Mouse (Mus musculus) C2C12 (cell line): ENCODE results near the gene Nol12. TPM values are rescaled to one million over a fixed set of nuclear protein-coding genes. Genes with fewer than 3 reads are reported as not detected.

Experiments used
- H3K27me3 ChIP-seq: one replicate; pipeline ENCODE4 v1.6.1; 2011; ENCODE audit not compliant: control insufficient read depth, insufficient read depth, insufficient read length
- H3K36me3 ChIP-seq: one replicate; pipeline ENCODE4 v1.6.1; 2011; ENCODE audit not compliant: control insufficient read depth, insufficient read depth
- H3K4me3 ChIP-seq: one replicate; pipeline ENCODE4 v1.5.1; 2011; ENCODE audit warnings: mild to moderate bottlenecking, control low read depth; ENCODE audit not compliant: poor library complexity, insufficient read depth, severe bottlenecking
- H3K79me2 ChIP-seq: one replicate; pipeline ENCODE4 v1.6.1; 2011; ENCODE audit not compliant: control insufficient read depth, insufficient read depth
- H3K79me3 ChIP-seq: one replicate; pipeline ENCODE4 v1.6.1; 2011; ENCODE audit warnings: low read depth, control low read depth
- H3ac ChIP-seq: one replicate; pipeline ENCODE3; 2011; ENCODE audit warnings: low read depth; ENCODE audit not compliant: control insufficient read depth, insufficient read length
- CEBPB ChIP-seq: IDR thresholded peaks from one replicate; pipeline ENCODE4 v1.6.1; 2011; ENCODE audit warnings: low read depth, mild to moderate bottlenecking, control low read depth, moderate library complexity
- CTCF ChIP-seq: IDR thresholded peaks from one replicate; pipeline ENCODE4 v1.5.1; 2011; ENCODE audit not compliant: control insufficient read depth, insufficient read depth, insufficient read length
- FOSL1 ChIP-seq: IDR thresholded peaks from one replicate; pipeline ENCODE4 v1.8.0; 2011; ENCODE audit warnings: mild to moderate bottlenecking, low read length; ENCODE audit not compliant: poor library complexity, insufficient read depth, severe bottlenecking
- MAX ChIP-seq: IDR thresholded peaks from one replicate; pipeline ENCODE4 v1.6.1; 2011; ENCODE audit warnings: mild to moderate bottlenecking, control low read depth
- MYOD1 ChIP-seq: IDR thresholded peaks from one replicate; pipeline ENCODE4 v1.6.1; 2011; ENCODE audit warnings: low read depth; ENCODE audit not compliant: control insufficient read depth, insufficient read length
- MYOG ChIP-seq: IDR thresholded peaks from one replicate; pipeline ENCODE4 v1.6.1; 2011; ENCODE audit not compliant: control insufficient read depth, insufficient read length; ENCODE audit errors: extremely low read depth
- USF1 ChIP-seq: IDR thresholded peaks from one replicate; pipeline ENCODE4 v1.6.1; 2011; ENCODE audit warnings: low read depth, mild to moderate bottlenecking, control low read depth, moderate library complexity
- polyA plus RNA-seq: library from polyadenylated mRNA; unstranded; fragments of >200 nt; fragmentation: generic; extraction: Trizol; gene quantifications from one replicate; pipeline ENCODE4 v1.2.1, GENCODE M21; 2012; ENCODE audit warnings: missing spikeins

Nol12 gene
- polyA plus RNA-seq, 1 experiment, result 108 TPM

GRCm38 (mm10) chr15:78948152-78948725, 13.5 kb downstream of the Nol12 start:
- Histone ChIP-seq H3K36me3 (no peaks in the 10 kb centered on the region), H3K27me3 (no peaks in the 10 kb centered on the region), H3K79me2 (no peaks in the 10 kb centered on the region), H3ac (peak overlapping the region; percentile 62), H3K79me3 (no peaks in the 10 kb centered on the region), H3K4me3 (peak overlapping the region; percentile 25)
- TF ChIP-seq MYOG, result no peak
- TF ChIP-seq CTCF, result no peak
- TF ChIP-seq CEBPB, result no peak
- no peak for TF ChIP-seq MYOD1
- TF ChIP-seq FOSL1, result no peak
- no peak for TF ChIP-seq USF1
- no peak for TF ChIP-seq MAX

- Histone ChIP-seq H3K79me2 (no peaks in the 10 kb centered on the region), H3K79me3 (no peaks in the 10 kb centered on the region), H3ac (no peak overlapping the region), H3K36me3 (no peaks in the 10 kb centered on the region), H3K4me3 (no peak overlapping the region), H3K27me3 (no peaks in the 10 kb centered on the region)
- TF ChIP-seq MAX, result no peak
- TF ChIP-seq FOSL1, result no peak
- TF ChIP-seq CEBPB, result no peak
- no peak for TF ChIP-seq MYOD1
- no peak for TF ChIP-seq MYOG
- TF ChIP-seq CTCF, result no peak
- no peak for TF ChIP-seq USF1
Measured at GRCm38 (mm10) chr15:78948883-78949282, 14.2 kb downstream of the Nol12 start.

DNA sequence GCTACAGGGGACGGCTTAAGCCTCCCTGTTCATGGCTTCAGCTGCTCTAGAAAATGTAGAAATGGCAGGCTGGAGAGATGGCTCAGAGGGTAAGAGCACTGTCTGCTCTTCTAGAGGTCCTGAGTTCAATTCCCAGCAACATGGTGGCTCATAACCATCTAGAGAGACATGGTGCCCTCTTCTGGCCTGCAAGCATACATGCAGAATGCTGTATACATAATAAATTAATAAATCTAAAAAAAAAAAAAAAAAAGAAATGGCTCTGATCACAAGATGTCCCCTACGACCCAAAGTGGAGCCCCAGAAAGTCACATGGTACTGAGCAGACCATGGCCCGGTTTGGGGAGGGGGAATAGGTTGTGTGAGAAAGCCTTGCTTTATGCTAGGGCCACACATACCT, 20.9 kb downstream of the Nol12 start:
- no peaks in the 10 kb centered on the region for H3K27me3 ChIP-seq
- H3K79me3 ChIP-seq, result no peaks in the 10 kb centered on the region
- no peaks in the 10 kb centered on the region for H3K79me2 ChIP-seq
- H3K4me3 ChIP-seq, result no peak overlapping the region
- TF ChIP-seq MYOD1 (no peak), FOSL1 (no peak), USF1 (no peak), MAX (no peak), CEBPB (no peak), MYOG (no peak), CTCF (no peak)
- H3ac ChIP-seq, result no peak overlapping the region
- no peaks in the 10 kb centered on the region for H3K36me3 ChIP-seq

DNA sequence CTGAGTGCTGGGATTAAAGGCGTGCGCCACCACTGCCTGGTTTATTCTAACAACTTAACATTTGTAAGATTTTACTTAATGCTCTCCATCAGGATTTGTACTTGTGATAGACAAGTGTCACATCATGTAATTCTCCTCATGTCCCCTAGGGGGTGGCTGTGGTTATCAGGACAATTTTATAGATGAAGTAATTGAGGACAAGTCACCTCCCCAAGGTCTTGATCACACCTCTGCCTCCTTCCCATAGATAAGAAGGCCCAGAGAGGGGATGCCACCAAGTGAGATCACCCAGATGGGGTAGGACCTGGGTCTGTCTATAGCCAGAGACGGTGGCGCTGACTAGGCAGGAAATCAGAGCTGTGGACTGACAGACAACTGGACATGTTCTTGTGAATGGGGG, 21.6 kb downstream of the Nol12 start:
- no peaks in the 10 kb centered on the region for H3K79me2 ChIP-seq
- no peak overlapping the region for H3ac ChIP-seq
- no peak for TF ChIP-seq MYOD1
- TF ChIP-seq CTCF, result no peak
- no peak for TF ChIP-seq MAX
- no peak for TF ChIP-seq USF1
- TF ChIP-seq CEBPB, result no peak
- TF ChIP-seq FOSL1, result no peak
- H3K36me3 ChIP-seq, result no peaks in the 10 kb centered on the region
- no peak overlapping the region for H3K4me3 ChIP-seq
- H3K79me3 ChIP-seq, result no peaks in the 10 kb centered on the region
- H3K27me3 ChIP-seq, result no peaks in the 10 kb centered on the region

- TF ChIP-seq FOSL1 (no peak), CTCF (no peak)
- no peaks in the 10 kb centered on the region for H3K27me3 ChIP-seq
- H3K36me3 ChIP-seq, result no peaks in the 10 kb centered on the region
- no peak overlapping the region for H3ac ChIP-seq
- H3K79me2 ChIP-seq, result no peaks in the 10 kb centered on the region
- no peaks in the 10 kb centered on the region for H3K79me3 ChIP-seq
- no peak overlapping the region for H3K4me3 ChIP-seq
Measured at GRCm38 (mm10) chr15:78957021-78957420, 22.3 kb downstream of the Nol12 start.

- Histone ChIP-seq H3K36me3 (no peaks in the 10 kb centered on the region), H3K79me3 (no peaks in the 10 kb centered on the region), H3K4me3 (no peak overlapping the region), H3K27me3 (peaks cover 1% of the 10 kb centered on the region), H3ac (no peak overlapping the region), H3K79me2 (no peaks in the 10 kb centered on the region)
- no peak for TF ChIP-seq FOSL1
- TF ChIP-seq CTCF, result no peak
- no peak for TF ChIP-seq MAX
- TF ChIP-seq MYOD1, result no peak
- TF ChIP-seq USF1, result no peak
- no peak for TF ChIP-seq CEBPB
- TF ChIP-seq MYOG, result no peak
Measured at GRCm38 (mm10) chr15:78959537-78959936, 24.8 kb downstream of the Nol12 start.
